Mouse (Mus musculus): ENCODE results near the gene Pde1c.
"Not testable (repeated sequence)": the region's sequence is repeated elsewhere in the genome, so short reads cannot be mapped to it uniquely, and the experiment has no call there.

Pde1c gene

DNA sequence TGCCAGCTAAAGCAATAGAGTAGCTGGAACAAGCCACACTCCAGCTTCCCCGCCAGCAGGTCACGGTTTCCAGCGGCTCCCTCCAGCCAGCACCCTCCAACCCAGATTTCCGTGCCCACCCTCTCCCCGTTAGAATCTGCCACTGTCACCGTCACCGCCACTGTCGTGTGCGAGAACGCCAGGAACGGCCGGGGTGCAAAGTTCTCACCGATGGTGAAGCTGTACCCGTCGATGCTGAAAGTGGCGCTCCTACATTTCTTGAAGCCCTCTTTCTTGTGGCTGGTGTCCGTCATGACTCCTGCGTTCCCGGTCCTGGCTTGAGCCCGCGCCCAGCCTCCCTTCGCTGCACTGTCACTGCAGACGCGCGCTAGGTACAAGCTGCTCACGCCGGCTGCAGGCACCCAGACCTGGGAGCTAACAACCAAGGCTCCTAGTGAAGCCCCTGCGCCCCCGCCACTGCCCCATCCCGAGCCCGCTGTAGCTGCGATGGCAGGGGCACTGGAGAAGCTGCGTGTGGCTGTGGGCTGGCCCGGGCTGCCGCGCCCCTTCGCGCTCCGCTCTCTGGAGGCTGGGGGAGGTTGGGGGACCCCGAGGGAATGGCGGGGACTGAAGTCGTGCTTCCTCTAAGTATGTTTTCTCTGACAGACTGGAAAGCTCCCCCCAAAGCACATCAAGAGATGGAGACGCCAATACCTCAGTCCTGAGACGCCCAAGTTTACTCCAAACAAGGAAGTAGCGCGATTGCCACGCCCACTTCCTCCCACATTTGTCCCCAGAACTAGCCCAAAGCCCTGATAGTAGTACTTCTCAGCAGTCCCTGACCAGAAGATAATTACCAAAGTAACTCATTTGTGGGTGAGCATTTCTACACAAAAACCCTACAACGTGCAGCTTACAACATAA is at the start of gene Pde1c:
Pde1c (minus strand) TSS at position 634 of the 903 bp plus-strand sequence.
- DNase-seq (ENCODE audit: low spot score) = no peak

DNA sequence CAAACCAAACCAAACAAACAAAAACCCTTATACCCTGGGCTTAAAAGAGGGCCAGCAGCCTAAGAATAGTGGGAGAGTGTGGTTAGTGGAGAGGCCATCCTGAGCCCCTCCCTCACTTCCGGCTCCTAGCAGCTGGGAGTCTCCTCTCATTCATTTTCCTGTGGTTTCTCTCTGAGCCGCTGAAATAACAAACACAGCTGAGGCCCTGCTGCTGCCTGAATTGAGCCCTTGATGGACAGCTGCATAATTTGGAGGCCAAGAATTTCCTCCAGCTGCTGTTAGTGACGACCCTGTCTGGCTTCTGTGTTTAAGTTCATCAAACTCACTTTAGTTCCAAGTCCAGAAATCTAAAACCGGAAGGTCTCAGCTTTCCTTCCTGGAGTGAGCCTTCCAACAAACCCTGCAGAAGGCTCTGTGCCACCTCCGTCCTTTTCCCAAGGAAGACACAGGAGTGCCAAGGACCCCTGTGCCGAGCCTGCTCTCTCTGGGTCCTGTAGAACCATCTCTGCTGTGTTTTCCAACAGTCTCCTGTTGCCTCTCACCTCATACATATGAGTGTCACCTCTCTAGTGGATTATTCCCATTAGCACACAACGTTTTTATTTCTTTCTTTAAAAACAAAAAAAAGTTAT is 48.2 kb upstream of the Pde1c start:
- no peak for DNase-seq (ENCODE audit: low spot score)

DNA sequence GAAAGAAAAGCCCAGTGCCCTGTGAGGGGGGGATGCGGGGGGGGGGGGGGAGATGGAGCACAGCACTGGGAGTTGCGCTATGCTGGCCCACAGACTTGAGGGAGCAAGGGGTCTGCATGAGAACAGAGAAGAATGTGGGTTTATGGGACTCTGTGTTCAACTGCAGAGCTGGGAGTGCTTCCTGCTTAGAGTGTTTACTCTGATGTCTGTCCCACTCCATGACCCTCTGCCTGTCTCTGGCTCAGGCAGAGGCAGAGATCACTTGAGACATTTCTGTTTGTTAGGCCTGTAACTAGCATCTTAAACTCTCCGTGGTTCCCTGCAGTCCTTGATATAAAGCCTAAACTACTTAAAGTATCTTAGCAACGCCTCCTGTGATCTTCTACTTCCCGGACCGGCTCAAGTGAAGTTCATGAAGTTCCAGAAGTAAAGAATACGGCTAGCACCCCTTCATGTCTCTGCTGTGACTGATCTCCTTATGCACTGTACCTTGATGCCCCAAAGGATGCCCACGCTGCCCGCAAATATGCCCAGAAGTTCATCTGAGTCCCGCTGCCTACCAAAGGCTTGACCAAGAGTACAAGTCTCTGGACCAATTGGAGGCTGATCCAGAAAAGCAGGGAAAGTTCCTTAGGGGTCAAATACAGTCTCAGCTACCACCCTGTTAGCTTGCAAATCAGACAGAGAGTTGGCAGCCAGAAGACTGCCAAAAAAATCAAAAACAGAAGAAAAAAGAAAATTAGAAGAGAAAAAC is 47.5 kb upstream of the Pde1c start:
- DNase-seq (ENCODE audit: low spot score) = no peak

DNA sequence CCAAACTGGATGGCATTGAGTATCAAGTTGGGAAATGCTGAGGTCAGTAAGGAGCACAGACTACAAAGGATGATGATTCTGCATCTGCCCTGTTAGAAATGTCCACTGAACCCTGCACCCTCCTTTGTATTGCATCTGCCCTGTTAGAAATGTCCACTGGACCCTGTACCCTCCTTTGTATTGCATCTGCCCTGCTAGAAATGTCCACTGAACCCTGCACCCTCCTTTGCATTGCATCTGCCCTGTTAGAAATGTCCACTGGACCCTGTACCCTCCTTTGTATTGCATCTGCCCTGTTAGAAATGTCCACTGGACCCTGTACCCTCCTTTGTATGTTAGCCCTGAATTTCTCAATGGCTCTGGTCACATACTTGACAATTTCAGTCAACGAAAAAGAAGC is 40.6 kb upstream of the Pde1c start:
- DNase-seq (ENCODE audit: low spot score) = not testable (repeated sequence)

DNA sequence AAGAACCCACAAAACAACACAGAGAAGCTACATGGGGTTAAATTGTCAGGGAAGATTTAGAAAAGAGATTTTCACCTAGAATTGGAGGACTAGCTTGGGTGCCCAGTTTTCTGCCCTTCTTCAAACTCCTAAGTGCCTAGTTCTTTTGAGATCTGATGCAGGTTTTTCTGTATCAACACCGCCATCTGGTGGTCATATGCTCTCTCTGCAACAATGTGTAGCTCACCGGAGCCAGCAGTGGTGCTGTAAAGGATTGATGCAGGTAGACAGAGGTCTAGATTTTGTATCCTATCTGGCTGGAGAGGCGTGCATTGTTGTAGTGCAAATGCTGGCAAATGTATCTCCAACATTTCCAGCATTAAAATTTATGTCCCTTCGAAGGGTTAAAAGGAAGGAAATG is 39.4 kb upstream of the Pde1c start:
- no peak for DNase-seq (ENCODE audit: low spot score)

DNA sequence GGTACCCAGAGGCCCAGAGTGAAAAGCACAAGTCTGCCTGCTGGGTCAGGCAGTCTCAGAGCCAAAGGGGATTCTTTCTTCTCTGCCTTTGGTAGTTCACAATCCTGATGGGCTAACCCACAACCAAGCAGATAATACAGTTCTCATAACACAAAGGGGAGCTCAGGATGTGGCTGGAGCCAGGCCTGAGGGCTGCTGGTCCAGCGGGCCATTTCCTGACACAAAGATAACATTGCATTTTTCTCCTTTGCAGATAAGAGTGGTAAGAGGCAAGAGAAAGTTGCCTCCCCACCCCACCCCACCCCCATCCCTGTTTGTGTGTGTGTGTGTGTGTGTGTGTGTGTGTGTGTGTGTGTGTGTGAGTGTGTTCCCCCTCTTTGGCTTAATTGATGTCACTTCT is 10.7 kb upstream of the Pde1c start:
- no peak for DNase-seq (ENCODE audit: low spot score)

DNA sequence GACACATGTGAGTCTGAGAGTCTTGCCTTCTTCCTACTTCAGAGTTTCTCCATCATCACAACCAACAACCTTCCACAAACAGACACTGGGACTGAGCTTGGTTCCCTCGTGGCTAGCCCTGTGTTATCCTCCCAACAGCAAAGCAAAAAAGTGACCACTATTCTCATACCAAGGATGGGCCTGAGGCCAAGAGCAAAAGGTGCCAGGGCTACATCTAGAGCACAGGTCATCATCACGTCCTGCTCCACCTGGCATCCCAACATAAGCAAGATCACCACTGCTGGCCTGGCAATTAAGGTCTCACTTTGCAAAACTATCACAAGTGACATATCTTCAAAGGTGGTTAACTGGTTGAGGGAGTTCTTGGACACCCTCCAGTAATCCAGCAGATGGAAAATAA is 8.0 kb downstream of the Pde1c start:
- no peak for DNase-seq (ENCODE audit: low spot score)

DNA sequence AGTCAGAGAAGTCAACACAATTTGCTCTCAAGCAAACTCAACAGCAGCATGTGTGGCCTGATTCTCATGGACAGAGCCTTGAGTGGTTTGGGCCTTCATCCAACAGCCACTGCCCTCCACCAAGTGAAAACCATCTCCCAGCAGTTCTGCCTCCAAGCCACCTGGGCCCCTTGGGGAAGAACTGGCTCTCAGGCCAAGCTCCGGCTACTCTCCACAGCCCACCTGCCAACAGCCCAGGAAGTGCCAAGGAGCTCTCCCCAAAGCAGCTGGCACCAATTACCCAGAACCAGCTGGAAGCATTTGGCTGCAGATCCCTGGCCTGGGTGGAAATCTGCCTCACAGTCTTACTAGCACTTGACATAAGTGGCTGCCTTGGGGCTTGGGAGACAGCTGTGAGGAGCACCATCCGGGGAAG is 8.4 kb downstream of the Pde1c start:
- DNase-seq (ENCODE audit: low spot score) = no peak

DNA sequence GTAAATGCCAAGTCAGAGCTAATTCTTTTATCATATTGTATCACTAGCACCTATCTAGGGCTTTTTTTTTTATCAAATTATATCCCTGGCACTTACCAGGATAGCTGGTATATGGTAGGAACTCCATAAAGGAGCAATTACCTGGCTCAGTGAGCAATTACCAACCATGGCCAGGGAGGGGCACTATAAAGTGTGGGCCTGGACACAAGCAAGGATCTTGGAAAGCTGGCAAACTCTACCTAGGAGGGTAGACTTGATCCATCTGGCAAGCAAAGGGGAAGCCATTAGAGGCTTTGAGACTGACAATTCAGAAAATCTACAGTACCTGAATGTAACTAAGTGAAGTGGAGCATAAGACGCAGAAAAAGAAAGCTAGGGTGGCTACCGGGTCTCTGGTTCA is 10.2 kb downstream of the Pde1c start:
- DNase-seq (ENCODE audit: low spot score) = no peak

DNA sequence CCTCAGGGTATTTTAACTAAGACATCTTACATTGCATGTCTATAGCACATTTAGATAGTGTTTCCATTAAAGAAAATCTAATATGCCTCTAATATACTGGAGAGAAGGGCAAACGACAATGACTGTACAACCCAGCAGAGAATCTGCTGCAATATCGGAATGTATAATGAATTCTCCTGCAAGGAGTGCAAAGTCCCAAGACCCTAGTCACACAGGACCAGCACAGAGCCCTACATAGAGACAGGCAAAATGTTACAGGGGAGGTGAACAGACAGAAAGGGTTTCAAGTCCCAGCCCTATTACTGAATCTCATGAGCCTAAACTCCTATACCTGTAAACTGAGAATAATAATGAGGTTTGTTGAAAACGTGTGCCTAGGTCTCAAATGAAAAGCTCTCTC is 13.1 kb downstream of the Pde1c start:
- DNase-seq (ENCODE audit: low spot score) = no peak

DNA sequence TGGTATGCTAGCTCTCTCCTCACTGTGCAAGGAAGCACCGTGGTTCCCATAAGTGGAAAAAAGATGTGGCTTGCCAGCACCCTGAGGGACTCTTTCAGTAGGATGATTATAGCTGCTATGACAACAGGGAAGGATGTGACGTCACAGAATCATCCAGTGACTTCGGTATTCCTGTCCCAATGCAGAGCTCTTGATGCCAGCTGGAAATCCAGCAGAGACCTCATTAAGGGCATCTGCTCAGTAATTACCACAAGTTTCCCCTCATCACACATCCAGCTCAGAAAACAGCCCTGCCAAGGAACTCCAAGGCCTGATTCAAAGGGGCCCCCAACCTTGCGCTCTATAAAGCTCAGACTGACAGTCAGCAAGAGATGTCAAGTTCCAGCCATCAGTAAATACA is 13.5 kb downstream of the Pde1c start:
- no peak for DNase-seq (ENCODE audit: low spot score)

DNA sequence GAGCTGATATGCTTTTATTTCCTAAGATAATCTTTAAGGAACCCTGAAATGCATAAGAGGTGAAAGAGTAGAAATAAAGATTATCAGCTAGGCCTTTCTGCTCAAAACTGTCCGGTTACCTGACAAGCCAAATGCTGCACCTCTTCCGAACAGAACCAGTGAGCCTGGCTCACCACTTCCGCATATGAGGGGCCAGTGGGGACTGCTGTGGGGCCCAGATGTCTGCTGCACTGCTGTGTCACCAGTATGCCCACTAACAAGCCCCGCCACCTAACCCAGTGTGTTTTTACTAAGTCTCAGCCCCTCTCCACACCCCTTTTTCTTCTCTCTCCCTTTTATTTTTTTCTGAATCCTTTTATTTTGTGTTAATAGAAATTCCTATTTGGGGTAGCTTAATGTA is 17.9 kb downstream of the Pde1c start:
- DNase-seq (ENCODE audit: low spot score) = no peak

DNA sequence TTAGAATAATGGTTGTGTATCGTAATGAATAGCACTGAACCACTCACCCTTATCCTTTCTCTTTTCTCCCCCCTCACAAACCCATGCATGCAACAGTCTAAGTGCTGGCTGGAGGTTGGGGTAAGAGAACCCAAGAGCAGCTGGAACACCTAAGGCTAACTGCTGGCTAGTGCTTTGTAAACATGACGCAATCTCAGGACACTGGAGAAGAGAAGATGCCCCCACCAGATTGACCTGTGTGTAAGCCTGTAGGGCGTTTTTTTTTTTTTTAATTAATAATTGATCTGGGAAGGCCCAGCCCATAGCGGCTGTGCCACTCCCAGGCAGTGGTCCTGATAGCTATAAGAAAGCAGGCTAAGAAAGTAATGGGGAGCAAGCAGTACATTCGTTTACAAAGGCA is 28.7 kb downstream of the Pde1c start:
- no peak for DNase-seq (ENCODE audit: low spot score)

DNA sequence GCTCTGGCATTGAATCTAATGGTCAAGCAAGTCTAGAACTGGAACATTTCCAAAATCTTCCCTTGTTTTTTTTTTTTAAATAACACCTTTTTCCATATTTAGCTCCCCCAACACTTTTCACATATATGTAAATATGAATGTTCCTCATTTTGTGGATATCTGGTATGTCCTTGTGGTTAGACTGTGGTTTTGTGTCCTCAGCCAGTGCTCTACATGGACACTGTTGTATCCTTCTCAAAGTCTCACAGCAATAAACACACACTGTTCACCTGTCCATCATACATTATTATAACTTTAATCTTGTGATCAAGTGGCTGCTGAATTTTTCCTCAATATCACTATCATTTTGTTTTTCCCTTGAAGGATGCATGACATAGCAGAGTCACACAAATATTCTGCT is 34.2 kb downstream of the Pde1c start:
- DNase-seq (ENCODE audit: low spot score) = no peak

DNA sequence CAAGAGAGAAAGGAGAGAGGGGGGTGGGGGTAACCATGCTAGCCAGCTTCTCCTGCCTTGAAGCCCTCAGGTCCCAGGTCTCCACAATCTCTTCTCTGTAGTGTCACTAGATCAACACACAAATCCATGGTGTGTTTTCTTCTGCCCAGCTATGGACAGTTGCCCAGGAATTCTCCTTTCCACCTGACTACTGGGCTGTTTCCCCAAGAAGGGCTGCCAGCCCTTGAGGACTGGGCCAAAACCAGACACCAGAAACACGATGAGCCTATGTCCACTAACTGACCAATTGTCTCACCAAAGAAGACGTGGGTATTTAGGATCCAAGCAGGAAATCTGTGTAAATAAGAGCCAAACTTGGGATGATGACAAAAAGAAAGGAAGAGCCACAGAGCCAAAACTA is 36.6 kb downstream of the Pde1c start:
- no peak for DNase-seq (ENCODE audit: low spot score)

DNA sequence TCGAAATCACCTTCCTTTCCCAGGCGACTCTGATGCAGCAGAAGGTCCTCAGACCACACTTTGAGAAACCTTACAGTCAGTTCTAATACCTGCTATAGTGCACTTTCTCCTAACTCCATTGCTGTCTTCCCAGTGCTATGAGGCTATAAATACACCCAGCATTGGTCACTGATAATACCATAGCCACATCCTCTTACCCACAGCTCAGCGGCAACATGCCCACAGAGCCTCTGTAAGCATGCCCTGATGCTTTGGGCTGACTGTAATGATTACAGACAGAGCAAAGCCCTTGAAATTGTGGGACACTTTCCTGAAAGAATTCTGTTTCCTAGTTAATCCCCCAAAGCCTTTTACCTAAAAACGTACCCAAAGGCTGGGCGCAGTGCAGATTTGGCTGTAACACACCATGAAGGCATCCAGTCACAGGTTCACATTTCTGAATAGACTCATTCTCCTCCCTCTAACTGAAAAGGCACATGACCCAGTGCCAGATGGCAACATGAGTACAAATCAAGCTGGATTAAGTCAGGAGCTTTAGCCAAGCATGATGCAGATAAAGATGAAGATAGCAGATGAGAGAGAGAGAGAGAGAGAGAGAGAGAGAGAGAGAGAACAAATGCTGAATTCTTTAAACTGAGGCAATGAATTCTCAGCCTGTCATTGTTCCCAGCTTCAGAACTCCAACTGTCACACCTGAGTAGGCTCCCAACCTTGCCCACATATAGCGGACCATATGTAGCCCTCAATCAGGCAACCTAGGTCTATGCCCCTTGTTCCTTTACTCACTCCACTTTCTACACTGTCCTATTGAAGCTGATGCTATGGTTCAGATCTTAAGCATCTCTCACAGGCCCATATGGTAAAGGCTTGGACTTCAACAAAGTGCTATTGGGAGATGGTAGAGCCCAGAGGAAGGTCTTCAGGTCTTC is 44.7 kb downstream of the Pde1c start:
- DNase-seq (ENCODE audit: low spot score) = no peak

DNA sequence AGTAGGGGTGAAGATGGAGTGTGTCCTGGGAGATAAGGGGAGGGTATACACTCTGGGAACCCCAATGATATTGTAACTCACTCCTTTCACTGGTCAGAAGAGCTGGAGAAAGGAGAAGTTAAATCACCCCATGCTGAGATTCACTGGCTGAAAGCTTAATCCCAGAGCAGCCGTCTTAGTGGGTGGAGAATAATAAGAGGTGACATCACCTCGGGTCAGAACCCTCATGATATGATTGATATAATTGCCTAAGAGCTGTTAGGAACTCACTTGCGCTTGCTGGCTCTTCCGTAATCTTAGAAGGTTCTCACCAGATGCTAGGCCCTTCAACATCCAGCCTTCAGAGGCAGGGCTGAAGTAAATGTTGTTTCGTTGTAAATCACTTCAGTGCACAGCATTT is 79.7 kb downstream of the Pde1c start:
- no peak for DNase-seq (ENCODE audit: low spot score)

DNA sequence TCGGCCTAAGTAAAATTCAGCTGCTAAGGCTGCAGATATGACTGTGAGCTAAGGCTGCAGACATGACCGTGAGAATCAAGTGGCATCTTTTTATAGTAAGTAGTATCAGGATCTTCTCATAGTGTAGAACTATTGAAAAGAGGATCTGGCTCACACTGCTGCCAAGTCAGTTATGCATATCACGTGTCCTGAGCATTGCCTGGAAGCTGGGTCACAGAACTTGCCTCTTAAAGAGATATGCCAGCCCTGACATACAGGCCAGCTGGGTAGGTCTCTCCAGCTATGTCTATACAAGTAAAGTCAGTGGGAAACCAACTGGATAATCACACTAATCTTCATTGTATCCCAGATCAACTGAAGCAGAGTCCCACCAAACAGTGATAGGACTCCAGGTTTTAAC is 83.8 kb downstream of the Pde1c start:
- DNase-seq (ENCODE audit: low spot score) = no peak

DNA sequence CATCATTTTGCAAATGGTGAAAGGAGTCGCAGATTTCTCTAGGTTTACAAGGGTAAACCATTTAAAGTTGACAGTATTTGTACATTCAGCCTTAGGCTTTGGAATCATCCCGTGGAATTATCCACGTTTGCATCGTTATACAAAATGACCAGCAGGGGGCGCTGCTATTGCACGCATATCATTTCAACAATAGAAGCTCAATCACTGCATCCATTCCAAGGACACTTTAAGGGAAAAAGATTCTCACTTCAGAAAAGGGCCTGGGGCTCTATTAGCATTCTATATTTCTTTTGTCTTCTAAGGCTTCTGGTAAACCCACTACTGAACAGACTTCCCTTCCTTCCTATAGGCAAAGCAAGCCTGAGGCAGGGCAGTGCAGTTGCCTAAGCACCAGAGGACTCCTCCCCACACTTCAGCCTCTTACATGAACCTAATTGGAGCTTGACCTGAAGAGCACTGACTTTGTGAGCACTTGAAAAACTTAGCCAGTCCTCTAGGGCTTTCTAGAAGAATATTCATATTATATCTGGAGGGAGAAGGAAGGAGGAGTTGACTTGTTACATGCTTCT is 87.9 kb downstream of the Pde1c start:
- no peak for DNase-seq (ENCODE audit: low spot score)

DNA sequence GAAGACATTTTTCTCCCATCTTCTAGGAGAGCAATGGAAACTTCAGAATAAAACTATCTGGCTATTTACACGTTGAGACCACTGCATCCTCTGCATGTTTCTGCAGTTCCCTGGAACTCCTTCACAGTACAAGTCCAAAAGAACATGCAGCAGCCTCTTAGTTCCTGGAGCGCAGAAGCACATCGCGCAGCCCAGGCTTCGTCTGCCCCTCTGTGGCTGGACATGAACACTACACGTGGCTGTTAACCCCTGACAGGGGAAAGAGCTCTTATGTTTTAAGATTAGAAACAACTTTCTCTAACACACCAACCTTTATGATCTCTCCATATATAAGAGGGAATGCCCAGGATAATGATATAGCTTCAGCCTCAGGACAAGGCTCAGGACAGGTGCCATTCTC is 92.3 kb downstream of the Pde1c start:
- no peak for DNase-seq (ENCODE audit: low spot score)

DNA sequence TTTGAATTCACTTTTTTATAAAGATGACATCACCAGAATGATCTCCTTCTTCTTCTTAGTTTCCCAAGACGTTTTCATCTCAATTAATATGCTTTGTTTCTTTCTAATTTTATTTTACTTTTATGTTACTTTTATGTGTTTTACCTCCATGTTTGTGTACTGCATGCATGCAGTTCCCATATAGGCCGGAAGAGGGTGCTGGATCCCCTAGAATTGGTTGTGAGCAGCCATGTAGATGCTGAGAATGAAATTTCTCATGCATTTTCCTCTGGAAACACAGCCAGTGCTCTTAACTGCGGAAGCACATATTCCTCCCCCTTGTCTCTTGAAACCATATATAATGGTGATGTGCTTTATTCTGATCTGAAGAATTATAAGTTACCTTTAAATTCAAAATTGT is 110.8 kb downstream of the Pde1c start:
- no peak for DNase-seq (ENCODE audit: low spot score)

DNA sequence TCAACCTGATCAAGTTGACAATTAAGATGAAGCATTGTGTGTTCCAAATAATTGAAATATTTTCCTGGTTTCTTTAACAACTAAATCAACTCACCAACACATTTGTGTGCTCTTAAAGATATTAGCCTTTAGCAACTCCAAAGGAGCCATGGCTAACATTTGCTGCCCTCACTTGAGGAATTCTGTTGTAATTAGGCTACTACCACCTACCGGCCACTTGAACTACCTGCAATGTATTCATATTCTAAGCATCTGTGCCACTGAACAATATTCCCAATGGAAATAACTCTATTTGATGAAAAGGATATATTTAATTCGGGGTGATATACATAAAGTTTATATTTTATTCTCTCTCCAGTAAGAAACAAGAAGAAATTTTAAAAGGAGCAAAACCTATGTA is 121.0 kb downstream of the Pde1c start:
- DNase-seq (ENCODE audit: low spot score) = no peak
